Mouse (Mus musculus) forebrain, postnatal 0 days (tissue): ENCODE data around the gene Wbp2. TPM values are rescaled to one million over a fixed set of nuclear protein-coding genes. Genes with fewer than 3 reads are reported as not detected.
A peak's percentile ranks its signal among the peaks of the same experiment; 100 is the strongest.

Experiments
- ATAC-seq: fragments of 200-750 bp; cut with Nextera tagmentation; 2 replicates; pipeline ENCODE4 v1.8.0; 2017; ENCODE audit warnings: mild to moderate bottlenecking, moderate library complexity
- DNase-seq: peaks from one replicate; pipeline ENCODE4 v3.0.0-alpha.2; 2015
- H3K27ac ChIP-seq: fragments of 300-500 bp; sonication (generic); 2 replicates; pipeline ENCODE4 v1.5.1; 2014; ENCODE audit warnings: low read depth, mild to moderate bottlenecking, antibody characterized with exemption, low read length, moderate library complexity, mixed read lengths
- H3K27me3 ChIP-seq: fragments of 300-500 bp; sonication (generic); 2 replicates; pipeline ENCODE4 v1.6.1; 2014; ENCODE audit warnings: mild to moderate bottlenecking, low read length, mixed read lengths; ENCODE audit not compliant: insufficient read depth
- H3K36me3 ChIP-seq: fragments of 300-500 bp; sonication (generic); 2 replicates; pipeline ENCODE4 v1.6.1; 2014; ENCODE audit warnings: mild to moderate bottlenecking, moderate library complexity; ENCODE audit not compliant: insufficient read depth
- H3K4me1 ChIP-seq: fragments of 300-500 bp; sonication (generic); 2 replicates; pipeline ENCODE4 v1.6.1; 2014; ENCODE audit warnings: antibody characterized with exemption; ENCODE audit not compliant: insufficient read depth
- H3K4me2 ChIP-seq: fragments of 300-500 bp; sonication (generic); 2 replicates; pipeline ENCODE4 v1.6.1; 2014; ENCODE audit warnings: low read depth, mild to moderate bottlenecking, moderate library complexity
- H3K4me3 ChIP-seq: fragments of 300-500 bp; sonication (generic); 2 replicates; pipeline ENCODE4 v1.5.1; 2014; ENCODE audit warnings: low read depth, low read length, mixed read lengths
- H3K9ac ChIP-seq: fragments of 300-500 bp; sonication (generic); 2 replicates; pipeline ENCODE4 v1.6.1; 2014; ENCODE audit warnings: mild to moderate bottlenecking
- H3K9me3 ChIP-seq: fragments of 300-500 bp; sonication (generic); 2 replicates; pipeline ENCODE4 v1.6.1; 2016; ENCODE audit warnings: low read length
- CTCF ChIP-seq: sonication (generic); IDR thresholded peaks from 2 replicates; pipeline ENCODE4 v1.5.1; 2016; ENCODE audit warnings: antibody characterized with exemption, control low read depth, low read depth
- WGBS: fragments of 180-500 bp; shearing (Covaris S2); extraction: QIAGEN DNeasy Blood & Tissue Kit; methylation state at CpG from one replicate; pipeline ENCODE4 v1.1.7; 2014; 5-methylcytosine and 5-hydroxymethylcytosine counted together
- polyA plus RNA-seq: library from polyadenylated mRNA; unstranded; fragments of >200 nt; fragmentation: Nextera tagmentation; extraction: Ambion mirVana; gene quantifications from 2 replicates; pipeline ENCODE4 v1.2.1, GENCODE M21; 2015
- total RNA-seq: library from RNA; depleted of rRNA; stranded (reverse); fragments of >200 nt; gene quantifications from 2 replicates; pipeline ENCODE4 v1.2.3, GENCODE M21; 2014

The Wbp2 gene
- total and polyA plus RNA-seq, 2 experiments from 2014 or later: 130 to 281 TPM

GRCm38 (mm10) chr11:116117819-116118218 is 31.0 kb upstream of the Wbp2 start:
- Histone ChIP-seq H3K36me3 (no peaks in the 10 kb centered on the region), H3K4me1 (no peaks in the 10 kb centered on the region), H3K4me3 (no peak overlapping the region), H3K9me3 (no peaks in the 10 kb centered on the region), H3K9ac (no peak overlapping the region), H3K4me2 (no peak overlapping the region), H3K27ac (no peak overlapping the region), H3K27me3 (no peaks in the 10 kb centered on the region)
- ATAC-seq (no peak), DNase-seq (no peak)
- TF ChIP-seq CTCF: no peak

- Histone ChIP-seq H3K27ac (no peak overlapping the region), H3K9ac (no peak overlapping the region), H3K4me2 (no peak overlapping the region), H3K4me1 (no peaks in the 10 kb centered on the region), H3K36me3 (no peaks in the 10 kb centered on the region), H3K4me3 (no peak overlapping the region), H3K9me3 (no peaks in the 10 kb centered on the region), H3K27me3 (no peaks in the 10 kb centered on the region)
- no peak for TF ChIP-seq CTCF
- whole genome bisulfite sequencing: 70% methylated on average over 12 of the region's 12 CpGs
- ATAC-seq (no peak), DNase-seq (no peak)
Measured at GRCm38 (mm10) chr11:116117241-116117640, 30.4 kb upstream of the Wbp2 start.

- TF ChIP-seq CTCF: no peak
- no peak overlapping the region for H3K9ac ChIP-seq
- H3K9me3 ChIP-seq: no peaks in the 10 kb centered on the region
Measured at GRCm38 (mm10) chr11:116111611-116112203, 24.9 kb upstream of the Wbp2 start.

GRCm38 (mm10) chr11:116111067-116111466 is 24.3 kb upstream of the Wbp2 start:
- WGBS: 81% methylated on average over 4 of the region's 4 CpGs
- DNase-seq (no peak), ATAC-seq (no peak)
- peaks cover 39% of the 10 kb centered on the region for H3K27me3 ChIP-seq
- no peak overlapping the region for H3K4me3 ChIP-seq
- TF ChIP-seq CTCF: no peak
- H3K9me3 ChIP-seq: no peaks in the 10 kb centered on the region
- no peak overlapping the region for H3K9ac ChIP-seq
- no peak overlapping the region for H3K27ac ChIP-seq
- no peak overlapping the region for H3K4me2 ChIP-seq
- H3K4me1 ChIP-seq: no peaks in the 10 kb centered on the region
- no peaks in the 10 kb centered on the region for H3K36me3 ChIP-seq

More at GRCm38 (mm10) chr11:116111611-116112203, 24.9 kb upstream of the Wbp2 start:
- Histone ChIP-seq H3K36me3 (no peaks in the 10 kb centered on the region), H3K4me3 (no peak overlapping the region), H3K4me1 (no peaks in the 10 kb centered on the region), H3K4me2 (no peak overlapping the region), H3K27ac (no peak overlapping the region), H3K27me3 (peaks cover 33% of the 10 kb centered on the region)
- ATAC-seq (no peak), DNase-seq (no peak)
- 83% methylated on average over 19 of the region's 19 CpGs for WGBS

GRCm38 (mm10) chr11:116110540-116110939 is 23.7 kb upstream of the Wbp2 start:
- ATAC-seq: no peak
- no peaks in the 10 kb centered on the region for H3K36me3 ChIP-seq
- WGBS: 34% methylated on average over 10 of the region's 10 CpGs
- TF ChIP-seq CTCF: no peak
- DNase-seq: no peak
- no peaks in the 10 kb centered on the region for H3K4me1 ChIP-seq
- peak overlapping the region; percentile 32 for H3K4me3 ChIP-seq
- peaks cover 40% of the 10 kb centered on the region for H3K27me3 ChIP-seq
- H3K27ac ChIP-seq: no peak overlapping the region
- 0 out of 2 replicates have a peak overlapping the region, but pooled peaks have one; percentile 33 for H3K9ac ChIP-seq
- peak overlapping the region; percentile 56 for H3K4me2 ChIP-seq
- H3K9me3 ChIP-seq: no peaks in the 10 kb centered on the region

GRCm38 (mm10) chr11:116110131-116110530 is 23.3 kb upstream of the Wbp2 start:
- Histone ChIP-seq H3K4me1 (no peaks in the 10 kb centered on the region), H3K36me3 (no peaks in the 10 kb centered on the region), H3K9ac (0 out of 2 replicates have a peak overlapping the region, but pooled peaks have one; percentile 33), H3K4me2 (peak overlapping the region; percentile 56), H3K9me3 (no peaks in the 10 kb centered on the region), H3K27me3 (peaks cover 42% of the 10 kb centered on the region), H3K27ac (no peak overlapping the region), H3K4me3 (peak overlapping the region; percentile 32)
- no peak for TF ChIP-seq CTCF
- DNase-seq (no peak), ATAC-seq (peak; percentile 48; the same call in 1 of the 2 replicates)
- WGBS: 2% methylated on average over 34 of the region's 35 CpGs

GRCm38 (mm10) chr11:116109441-116110081 is 22.8 kb upstream of the Wbp2 start:
- H3K4me3 ChIP-seq: peak overlapping the region; percentile 32
- DNase-seq (no peak), ATAC-seq (peak; percentile 16; the same call in 1 of the 2 replicates)
- no peaks in the 10 kb centered on the region for H3K9me3 ChIP-seq
- peaks cover 42% of the 10 kb centered on the region for H3K27me3 ChIP-seq
- no peak for TF ChIP-seq CTCF
- peak overlapping the region; percentile 33; the same call in 1 of the 2 replicates for H3K9ac ChIP-seq
- H3K4me2 ChIP-seq: peak overlapping the region; percentile 56
- no peaks in the 10 kb centered on the region for H3K36me3 ChIP-seq
- WGBS: 3% methylated on average over 66 of the region's 70 CpGs
- H3K4me1 ChIP-seq: no peaks in the 10 kb centered on the region
- no peak overlapping the region for H3K27ac ChIP-seq
